Mouse (Mus musculus) fibroblast of lung, adult 2 months (primary cell): ENCODE measurements around the gene Abcc10.

Experiments
- DNase-seq: peaks from one replicate; pipeline ENCODE4 v3.0.0-alpha.2; 2011; ENCODE audit warnings: low read depth

The Abcc10 gene

DNA sequence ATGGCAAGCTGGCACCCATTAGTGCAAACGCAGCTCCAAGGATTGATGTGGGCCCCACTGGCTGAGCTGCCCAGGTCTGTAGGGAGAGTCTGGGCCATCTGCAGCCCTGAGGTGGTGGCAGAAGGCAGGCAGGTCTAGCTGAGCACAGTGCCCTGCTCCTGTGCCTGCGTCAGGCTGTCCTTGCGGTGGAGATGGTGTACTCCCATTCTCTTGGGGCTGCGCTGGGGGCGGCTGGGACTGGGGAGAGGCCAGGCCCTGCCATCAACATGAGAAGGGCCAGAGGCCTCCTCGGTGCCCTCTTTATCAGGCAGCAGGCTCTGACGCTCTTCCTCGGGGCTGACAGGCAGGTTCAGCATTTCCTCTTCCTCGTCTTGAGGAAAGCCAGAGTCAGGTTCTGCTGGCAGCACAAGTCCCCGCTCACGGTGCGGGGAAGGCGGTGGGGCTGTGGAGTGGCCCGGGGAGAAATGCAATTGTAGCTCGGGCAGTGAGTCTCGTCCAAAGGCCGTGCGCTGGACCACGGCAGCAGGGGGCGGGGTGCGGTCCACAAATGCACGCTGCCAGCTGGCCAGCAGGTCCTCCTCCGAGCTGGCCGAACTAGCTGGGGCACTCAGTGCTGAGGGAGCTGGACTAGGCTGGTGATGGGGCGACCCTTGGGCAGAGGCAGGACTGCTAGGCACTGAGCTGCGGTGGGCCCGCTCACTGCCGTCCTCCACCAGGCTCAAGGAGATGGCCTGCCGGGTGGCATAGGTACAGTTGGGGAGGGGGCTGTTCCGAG, 69.7 kb downstream of the Abcc10 start:
- DNase-seq, result no peak

DNA sequence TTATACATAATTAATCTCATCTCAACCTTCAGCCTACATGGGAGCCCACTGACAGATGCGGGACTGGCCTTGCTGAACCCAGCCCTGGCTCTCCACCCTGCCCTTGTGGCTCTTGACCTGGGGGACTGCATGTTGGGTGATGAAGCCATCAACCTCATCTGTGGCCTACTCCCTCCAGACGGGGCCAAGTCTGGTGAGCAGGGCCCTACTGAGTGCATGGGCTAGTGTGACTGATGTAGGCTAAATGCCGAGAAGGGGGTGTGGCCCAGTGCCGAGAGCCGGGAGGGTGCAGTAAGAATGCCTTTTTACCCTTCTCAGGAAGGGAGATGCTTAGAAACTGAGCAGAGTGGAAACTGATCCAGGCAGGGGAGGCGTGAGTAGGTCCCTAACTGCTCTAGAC, 73.0 kb downstream of the Abcc10 start:
- DNase-seq, result no peak

DNA sequence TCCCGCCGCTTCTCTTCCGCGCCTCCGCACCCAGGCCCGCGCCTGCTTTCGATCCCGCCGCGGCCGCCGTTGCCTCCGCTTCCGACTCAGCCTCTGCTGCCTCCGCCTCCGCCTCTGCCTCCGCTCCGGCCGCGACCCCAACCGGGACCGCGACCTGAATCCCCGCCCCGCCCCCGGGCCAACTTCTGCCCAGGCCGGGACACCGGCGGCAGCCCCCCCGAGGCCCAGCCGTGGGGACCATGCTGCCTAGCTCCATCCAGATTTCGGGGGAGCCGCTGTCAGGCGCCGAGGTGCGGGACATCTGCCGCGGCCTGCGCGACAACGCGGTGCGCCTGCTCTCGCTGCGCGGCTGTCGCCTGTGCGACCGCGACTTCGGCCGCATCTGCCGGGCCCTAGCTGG, 74.0 kb downstream of the Abcc10 start:
- DNase-seq, result no peak

GRCm38 (mm10) chr17:46253452-46254084, 74.6 kb downstream of the Abcc10 start, which contains the start of gene Lrrc73:
Gene Lrrc73 (plus strand): TSS chr17:46253531.
- peak; percentile 65 for DNase-seq
